Mouse (Mus musculus): ENCODE measurements around the gene Chrna4.

Chrna4 gene

GRCm38 (mm10) chr2:181038644-181039355, 4.5 kb downstream of the Chrna4 start:
- DNase-seq (ENCODE audit: low spot score in 2 of 2) = peak in 1 of 2 experiments; percentile 41

- DNase-seq (ENCODE audit: low spot score in 2 of 2) = no peak
Observed at GRCm38 (mm10) chr2:181036561-181036960, 6.8 kb downstream of the Chrna4 start.

- no peak for DNase-seq (ENCODE audit: low spot score in 2 of 2)
Observed at GRCm38 (mm10) chr2:181035186-181035585, 8.2 kb downstream of the Chrna4 start.

GRCm38 (mm10) chr2:181033310-181033709, 10.0 kb downstream of the Chrna4 start:
- no peak for DNase-seq (ENCODE audit: low spot score in 2 of 2)

GRCm38 (mm10) chr2:181032407-181032806, 10.9 kb downstream of the Chrna4 start:
- DNase-seq (ENCODE audit: low spot score in 2 of 2) = peak; percentile 58 to 66

- DNase-seq (ENCODE audit: low spot score in 2 of 2) = no peak
Observed at GRCm38 (mm10) chr2:181031406-181031934, 11.9 kb downstream of the Chrna4 start.

GRCm38 (mm10) chr2:181008339-181008738, 35.0 kb downstream of the Chrna4 start:
- no peak for DNase-seq (ENCODE audit: low spot score in 2 of 2)

- DNase-seq (ENCODE audit: low spot score in 2 of 2) = no peak
Observed at GRCm38 (mm10) chr2:181007054-181007453, 36.3 kb downstream of the Chrna4 start.

GRCm38 (mm10) chr2:180996905-180997304, 46.4 kb downstream of the Chrna4 start:
- DNase-seq (ENCODE audit: low spot score in 2 of 2) = no peak

- DNase-seq (ENCODE audit: low spot score in 2 of 2) = peak; percentile 69 to 75
Observed at GRCm38 (mm10) chr2:180996436-180996835, 46.9 kb downstream of the Chrna4 start.

- no peak for DNase-seq (ENCODE audit: low spot score in 2 of 2)
Observed at GRCm38 (mm10) chr2:180995457-180995856, 47.9 kb downstream of the Chrna4 start.

GRCm38 (mm10) chr2:180994360-180994759, 49.0 kb downstream of the Chrna4 start:
- DNase-seq (ENCODE audit: low spot score in 2 of 2) = no peak

- no peak for DNase-seq (ENCODE audit: low spot score in 2 of 2)
Observed at GRCm38 (mm10) chr2:180990347-180990746, 53.0 kb downstream of the Chrna4 start.

GRCm38 (mm10) chr2:180988948-180989347, 54.4 kb downstream of the Chrna4 start:
- DNase-seq (ENCODE audit: low spot score in 2 of 2) = no peak

- DNase-seq (ENCODE audit: low spot score in 2 of 2) = peak in 1 of 2 experiments; percentile 46
Observed at GRCm38 (mm10) chr2:180988347-180988913, 54.9 kb downstream of the Chrna4 start.

- DNase-seq (ENCODE audit: low spot score in 2 of 2) = peak; percentile 48 to 62
Observed at GRCm38 (mm10) chr2:180987432-180988030, 55.8 kb downstream of the Chrna4 start.

- no peak for DNase-seq (ENCODE audit: low spot score in 2 of 2)
Observed at GRCm38 (mm10) chr2:180987001-180987400, 56.3 kb downstream of the Chrna4 start.

- no peak for DNase-seq (ENCODE audit: low spot score in 2 of 2)
Observed at GRCm38 (mm10) chr2:180986449-180986848, 56.9 kb downstream of the Chrna4 start, which contains the start of gene Col20a1. Gene Col20a1 (plus strand): TSS chr2:180986535.

- DNase-seq (ENCODE audit: low spot score in 2 of 2) = no peak
Observed at GRCm38 (mm10) chr2:180985635-180986034, 57.7 kb downstream of the Chrna4 start.

GRCm38 (mm10) chr2:180981133-180981532, 62.2 kb downstream of the Chrna4 start:
- DNase-seq (ENCODE audit: low spot score in 2 of 2) = no peak

Measured in right cerebral cortex, postnatal 10 days (tissue).